Mouse (Mus musculus) gastrocnemius, adult 18-20 months (tissue): Measurements from ENCODE around the gene Mtcl1. TPM values are rescaled to one million over a fixed set of nuclear protein-coding genes. Genes with fewer than 3 reads are reported as not detected.
A peak's percentile ranks its signal among the peaks of the same experiment; 100 is the strongest.

Experiments used
- DNase-seq: peaks from one replicate; pipeline ENCODE4 v3.0.0; 2021; ENCODE audit warnings: low spot score
- long read RNA-seq, 2 experiments: library from polyadenylated mRNA; stranded (forward); transcript quantifications; one replicate each; pipeline ENCODE4 v2.0.0; 2021
- total RNA-seq, 2 experiments: library from RNA; stranded (reverse); gene quantifications; 2 replicates each; pipeline ENCODE4 v1.2.3; 2021

Gene Mtcl1
- total RNA-seq, result 1 to 10 TPM; 5.4 TPM
- long read RNA-seq, experiment 1, full-length matches to known transcripts, result 1 of 5 reads
- long read RNA-seq, experiment 1, partial matches to known transcripts, result 0 of 5 reads
- long read RNA-seq, experiment 1, other reads (novel, unspliced or antisense), result 4 of 5 reads
- long read RNA-seq, experiment 2, partial matches to known transcripts, result 1 of 3 reads
- long read RNA-seq, experiment 2, other reads (novel, unspliced or antisense), result 2 of 3 reads

DNA sequence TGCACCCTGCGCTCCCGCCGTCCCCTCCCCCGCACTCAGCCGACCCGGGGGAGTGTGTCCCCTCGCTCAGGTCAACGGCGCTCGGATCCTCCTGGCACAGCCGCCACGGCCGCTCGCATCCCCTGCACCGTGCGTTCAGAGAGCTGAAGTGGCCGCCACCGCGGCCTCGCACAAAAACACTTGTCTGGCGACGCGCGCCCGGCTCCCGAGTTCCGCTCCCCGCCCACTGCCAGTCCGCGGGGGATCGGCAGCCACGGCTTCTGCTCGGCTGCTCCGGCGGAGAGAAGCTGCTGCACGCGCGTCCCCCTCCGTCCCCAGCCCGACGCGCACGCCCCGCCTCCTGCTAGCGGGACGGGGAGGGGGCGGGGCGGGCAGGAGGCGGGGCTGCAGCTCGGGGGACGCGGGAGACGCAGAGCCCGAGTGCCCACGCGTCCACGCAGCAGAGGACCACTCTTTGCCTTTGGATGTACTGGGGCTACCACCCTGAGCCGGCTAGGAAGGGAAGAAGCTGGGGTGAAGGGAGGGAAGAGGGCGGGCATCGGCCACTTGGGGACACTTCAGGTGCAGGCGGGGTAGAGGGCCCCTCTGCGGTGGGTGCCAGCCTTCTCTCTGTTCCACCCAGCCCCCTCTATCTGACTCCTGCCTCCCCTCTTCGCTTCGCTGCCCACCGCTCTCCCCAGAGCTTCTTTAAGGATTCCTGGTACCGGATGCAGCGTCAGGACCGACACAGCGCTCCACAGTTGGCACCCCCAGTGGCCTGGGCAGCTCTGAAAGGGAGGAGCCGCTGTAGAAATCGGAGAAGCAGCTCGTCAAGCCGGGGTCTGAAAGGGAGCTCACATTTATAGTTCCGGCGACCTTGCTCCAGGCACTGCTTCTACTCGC lies at the start of gene Mtcl1:
TSS of gene Mtcl1 (minus strand) at position 291 of the 882 bp plus-strand sequence.
- DNase-seq, result peak; percentile 56

GRCm38 (mm10) chr17:66498598-66498997 lies 49.0 kb upstream of the Mtcl1 start:
- no peak for DNase-seq

- no peak for DNase-seq
Observed at GRCm38 (mm10) chr17:66496589-66496988, 47.0 kb upstream of the Mtcl1 start.

DNA sequence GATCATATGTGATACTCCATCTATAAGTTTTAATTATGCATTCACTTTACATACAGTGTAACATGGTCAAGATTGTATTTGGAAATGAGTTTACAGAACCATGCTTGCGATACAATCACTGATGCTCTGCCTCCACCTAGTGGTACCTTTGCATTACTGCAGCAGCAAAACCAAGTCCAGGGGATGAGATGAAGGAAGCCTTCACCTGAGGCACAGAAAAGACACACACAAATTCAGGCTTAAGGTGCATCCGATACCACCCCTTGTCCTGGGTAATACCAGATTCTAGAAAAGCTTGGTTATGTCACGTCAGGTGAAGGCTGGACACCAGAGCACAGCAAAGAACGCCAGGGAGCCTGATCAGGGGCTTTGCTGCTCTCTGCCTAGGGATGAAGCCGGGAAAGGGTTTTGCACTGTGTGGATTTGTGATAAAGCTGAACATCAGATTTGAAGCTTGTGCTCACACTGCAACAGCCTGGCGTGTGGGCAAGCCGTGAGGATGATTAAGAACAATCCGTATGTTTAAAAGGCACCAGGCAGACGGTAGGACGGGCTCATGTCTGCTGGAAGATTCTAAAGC lies 40.6 kb upstream of the Mtcl1 start:
- DNase-seq, result peak; percentile 58

DNA sequence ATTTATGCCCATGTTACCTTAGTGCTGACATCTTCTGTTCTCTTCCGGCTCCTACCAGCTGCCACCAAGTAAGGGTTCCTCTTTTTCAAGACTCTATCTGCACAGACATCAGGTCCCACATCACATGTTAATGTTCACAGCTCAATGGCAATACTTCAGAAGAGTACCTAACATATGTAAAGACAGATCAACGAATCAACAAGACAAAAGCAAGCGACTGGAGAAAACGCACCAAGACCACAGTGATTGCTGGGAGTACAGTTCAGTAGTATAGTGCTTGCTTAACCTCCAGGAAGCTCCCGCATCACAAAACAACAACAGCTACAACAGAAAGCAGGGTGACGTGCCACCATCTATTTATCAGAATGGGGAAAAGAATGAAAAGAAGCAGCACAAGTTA lies 37.0 kb upstream of the Mtcl1 start:
- no peak for DNase-seq

DNA sequence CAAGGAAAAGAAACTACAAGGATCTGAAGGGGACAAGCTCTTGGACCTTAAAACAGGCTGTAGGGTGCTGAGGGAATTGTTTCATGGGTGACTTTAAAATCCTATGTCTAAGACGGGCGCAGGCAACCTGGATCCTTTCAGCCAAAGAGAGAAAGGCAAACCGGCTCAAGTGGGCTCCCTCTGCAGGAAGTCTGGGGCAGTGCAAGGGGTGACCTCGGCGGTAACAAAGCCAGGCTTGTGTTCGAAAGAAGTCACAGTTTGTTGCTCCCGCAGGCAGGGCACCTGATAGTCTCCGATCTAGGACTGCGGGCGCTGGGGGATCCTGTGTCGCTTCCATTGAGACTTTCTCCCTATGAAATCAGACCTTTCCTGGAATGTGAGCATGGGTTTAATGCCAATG lies 36.2 kb upstream of the Mtcl1 start:
- DNase-seq, result peak; percentile 69

DNA sequence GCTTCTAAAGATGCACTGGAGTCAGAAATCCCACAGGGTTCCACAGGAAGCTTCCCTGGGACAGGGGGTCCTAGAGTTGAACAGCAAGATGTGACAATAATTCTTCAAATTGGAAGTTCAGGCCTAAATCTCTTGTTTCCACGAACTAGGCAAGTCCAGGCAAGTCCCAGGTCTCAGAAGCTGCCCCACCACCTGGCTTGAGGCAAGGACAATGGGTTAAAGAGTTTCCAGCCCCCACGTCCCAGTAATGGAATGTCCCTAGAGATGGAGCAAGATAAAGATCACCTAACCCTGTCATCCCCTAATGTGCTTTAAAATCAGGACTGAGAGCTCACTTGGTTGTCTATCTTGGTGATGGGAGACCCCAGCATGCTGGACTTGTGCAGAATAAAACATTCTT lies 35.4 kb upstream of the Mtcl1 start:
- DNase-seq, result no peak

GRCm38 (mm10) chr17:66483651-66484454 lies 34.3 kb upstream of the Mtcl1 start:
- DNase-seq, result no peak

GRCm38 (mm10) chr17:66481295-66481694 lies 31.7 kb upstream of the Mtcl1 start:
- DNase-seq, result no peak

- no peak for DNase-seq
Observed at GRCm38 (mm10) chr17:66480491-66481278, 31.1 kb upstream of the Mtcl1 start.

- DNase-seq, result no peak
Observed at GRCm38 (mm10) chr17:66479813-66480490, 30.4 kb upstream of the Mtcl1 start.

- no peak for DNase-seq
Observed at GRCm38 (mm10) chr17:66479311-66479710, 29.8 kb upstream of the Mtcl1 start.

- no peak for DNase-seq
Observed at GRCm38 (mm10) chr17:66473205-66473604, 23.7 kb upstream of the Mtcl1 start.

GRCm38 (mm10) chr17:66471775-66472174 lies 22.2 kb upstream of the Mtcl1 start:
- DNase-seq, result no peak

DNA sequence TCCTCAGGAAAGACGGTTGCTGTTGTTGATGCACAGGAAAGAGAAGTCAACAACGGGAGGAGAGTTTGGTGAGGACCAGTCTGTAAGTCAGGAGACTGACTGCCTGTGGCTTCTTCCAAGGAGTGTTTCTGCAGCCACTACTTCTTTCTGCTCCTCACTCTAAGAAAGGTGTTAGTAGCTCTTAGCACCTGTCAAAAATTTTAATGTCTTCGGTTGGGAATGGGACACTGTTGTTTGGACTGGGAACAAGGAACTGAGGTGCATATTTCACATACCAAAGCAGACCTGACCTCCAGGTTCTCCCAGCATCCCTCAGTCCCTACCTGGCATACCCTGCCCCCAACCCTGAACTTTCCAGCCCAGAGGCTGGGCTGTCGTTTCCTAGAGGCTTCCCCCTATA lies 21.7 kb upstream of the Mtcl1 start:
- no peak for DNase-seq

GRCm38 (mm10) chr17:66470020-66470419 lies 20.5 kb upstream of the Mtcl1 start:
- DNase-seq, result no peak

GRCm38 (mm10) chr17:66457278-66457677 lies 7.7 kb upstream of the Mtcl1 start:
- no peak for DNase-seq

DNA sequence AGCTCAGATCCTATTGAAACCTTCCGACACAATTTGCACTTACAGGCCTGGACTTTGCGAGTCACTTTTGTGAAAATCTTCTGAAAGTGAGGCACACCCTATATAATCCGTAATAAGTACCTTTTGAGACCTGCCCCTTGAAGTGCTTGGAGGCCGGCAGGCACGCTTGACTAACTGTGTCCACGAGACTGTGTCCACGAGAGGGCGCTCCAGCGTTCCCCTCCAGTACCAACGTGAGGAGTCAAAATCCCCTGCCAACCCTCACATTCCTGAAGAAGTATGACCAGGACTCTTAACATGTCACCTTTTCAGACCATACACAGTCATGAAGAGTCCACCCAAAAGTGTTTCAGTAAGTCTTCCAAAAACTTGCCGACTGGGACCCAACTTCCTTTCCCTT lies 1.6 kb upstream of the Mtcl1 start:
- peak; percentile 85 for DNase-seq

DNA sequence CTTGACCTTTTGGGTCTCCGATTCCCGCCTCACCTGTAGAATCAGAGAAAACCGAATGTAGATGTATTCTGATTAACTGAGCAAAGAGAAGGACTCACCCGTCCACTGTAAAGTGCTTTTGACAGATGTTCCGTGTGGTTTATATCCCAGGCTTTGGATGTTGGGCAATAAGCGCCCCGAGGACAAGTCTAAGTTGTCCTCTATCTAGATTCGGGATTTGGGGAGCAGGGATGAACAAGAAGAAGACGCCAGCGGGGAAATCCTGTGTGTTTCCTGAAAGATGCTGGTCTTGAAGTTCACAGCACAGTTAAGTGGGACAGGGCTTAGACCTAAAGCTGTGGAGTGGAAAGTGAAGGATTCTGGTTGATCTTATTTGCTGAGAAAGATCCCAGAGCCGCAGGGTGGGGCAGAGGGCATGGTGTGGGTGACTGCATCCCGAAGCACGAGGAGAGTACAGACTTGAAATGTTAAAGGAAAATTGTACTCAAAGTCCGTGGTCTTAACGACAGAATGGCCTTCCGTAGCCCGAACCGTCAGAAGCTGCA lies 1.0 kb upstream of the Mtcl1 start:
- no peak for DNase-seq
